Mouse (Mus musculus) hindbrain, embryonic 11.5 days (tissue): ENCODE data around the gene Ifit3. TPM values are rescaled to one million over a fixed set of nuclear protein-coding genes. Genes with fewer than 3 reads are reported as not detected.

Experiments
- ATAC-seq: fragments of 200-750 bp; cut with Nextera tagmentation; 2 replicates; pipeline ENCODE4 v1.8.0; 2017; ENCODE audit warnings: mild to moderate bottlenecking, moderate TSS enrichment, moderate library complexity; ENCODE audit not compliant: low FRiP score
- DNase-seq: peaks from one replicate; pipeline ENCODE4 v3.0.0-alpha.2; 2015; ENCODE audit warnings: low spot score
- H3K27ac ChIP-seq: fragments of 300-500 bp; sonication (generic); 2 replicates; pipeline ENCODE4 v1.5.1; 2014; ENCODE audit warnings: mild to moderate bottlenecking, low read depth, low read length
- H3K27me3 ChIP-seq: fragments of 300-500 bp; sonication (generic); 2 replicates; pipeline ENCODE4 v1.6.1; 2014; ENCODE audit warnings: mild to moderate bottlenecking, low read length, moderate library complexity, mixed read lengths; ENCODE audit not compliant: control insufficient read depth, insufficient read depth
- H3K36me3 ChIP-seq: fragments of 300-500 bp; sonication (generic); 2 replicates; pipeline ENCODE4 v1.6.1; 2014; ENCODE audit warnings: mild to moderate bottlenecking, low read length, moderate library complexity, mixed read lengths; ENCODE audit not compliant: control insufficient read depth, insufficient read depth
- H3K4me1 ChIP-seq: fragments of 300-500 bp; sonication (generic); replicated peaks from 2 replicates; pipeline ENCODE4 v1.6.1; 2014; ENCODE audit warnings: low read length, mixed read lengths; ENCODE audit not compliant: control insufficient read depth, insufficient read depth
- H3K4me2 ChIP-seq: fragments of 300-500 bp; sonication (generic); replicated peaks from 2 replicates; pipeline ENCODE4 v1.6.1; 2014; ENCODE audit warnings: mild to moderate bottlenecking, low read depth, low read length
- H3K4me3 ChIP-seq: fragments of 300-500 bp; sonication (generic); 2 replicates; pipeline ENCODE4 v1.5.1; 2014; ENCODE audit warnings: low read depth, low read length
- H3K9ac ChIP-seq: fragments of 300-500 bp; sonication (generic); 2 replicates; pipeline ENCODE4 v1.6.1; 2014; ENCODE audit warnings: low read depth, low read length
- H3K9me3 ChIP-seq: fragments of 300-500 bp; sonication (generic); 2 replicates; pipeline ENCODE4 v1.6.1; 2016; ENCODE audit warnings: low read length; ENCODE audit not compliant: control insufficient read depth
- WGBS: fragments of 180-500 bp; shearing (Covaris S2); extraction: QIAGEN DNeasy Blood & Tissue Kit; methylation state at CpG from one replicate; pipeline ENCODE4 v1.1.7; 2014; 5-methylcytosine and 5-hydroxymethylcytosine counted together
- polyA plus RNA-seq: library from polyadenylated mRNA; unstranded; fragments of >200 nt; fragmentation: Nextera tagmentation; extraction: Ambion mirVana; gene quantifications from 2 replicates; pipeline ENCODE4 v1.2.1, GENCODE M21; 2014

Ifit3 gene
- polyA plus RNA-seq, 1 experiment from 2014 or later: 0.19 TPM

DNA sequence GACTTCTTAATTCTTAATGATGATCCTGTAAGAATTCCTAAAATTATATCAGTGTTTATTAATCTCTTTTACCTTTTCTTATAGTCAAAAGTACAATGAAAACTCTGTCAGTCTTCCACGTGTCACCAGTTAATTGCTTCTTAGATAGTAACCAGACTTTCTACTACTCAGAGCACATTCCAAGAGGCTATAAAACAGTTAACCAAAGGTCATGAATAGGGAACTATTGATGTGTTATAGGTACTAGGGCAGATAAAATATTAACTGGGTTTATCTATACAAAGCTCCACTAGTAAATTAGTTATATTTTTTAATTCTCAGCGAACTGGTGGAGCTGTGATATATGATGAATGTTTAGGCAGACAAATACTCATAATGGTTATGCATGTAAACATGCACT is 44.2 kb downstream of the Ifit3 start:
- Histone ChIP-seq H3K36me3 (no peaks in the 10 kb centered on the region), H3K9ac (no peak overlapping the region), H3K4me2 (no peak overlapping the region), H3K9me3 (no peaks in the 10 kb centered on the region), H3K27ac (no peak overlapping the region), H3K4me1 (no peaks in the 10 kb centered on the region), H3K4me3 (no peak overlapping the region), H3K27me3 (no peaks in the 10 kb centered on the region)
- ATAC-seq: no peak
- WGBS: 85% methylated on average over 2 of the region's 2 CpGs
- DNase-seq: no peak

DNA sequence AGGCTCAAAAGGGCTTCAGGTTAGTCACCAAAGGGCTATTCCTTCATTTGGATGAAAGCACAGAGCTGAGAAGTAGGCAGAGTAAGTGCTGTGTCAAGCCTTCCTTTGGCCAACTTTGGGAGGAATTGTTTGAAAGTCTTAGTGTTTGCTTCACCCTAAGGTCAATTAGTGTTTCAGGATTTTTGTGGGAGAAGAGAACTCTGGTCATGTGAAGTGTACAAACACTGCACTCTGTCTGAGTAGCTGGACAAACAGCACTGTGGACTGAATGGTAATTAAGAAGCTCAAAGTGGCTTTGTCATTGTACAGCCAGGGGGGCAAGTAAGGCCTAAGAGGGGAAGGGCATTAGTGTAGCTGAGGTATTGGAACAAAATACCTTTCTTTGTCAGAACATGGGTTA is 48.2 kb downstream of the Ifit3 start:
- Histone ChIP-seq H3K27me3 (no peaks in the 10 kb centered on the region), H3K9me3 (no peaks in the 10 kb centered on the region), H3K9ac (no peak overlapping the region), H3K4me2 (no peak overlapping the region), H3K36me3 (no peaks in the 10 kb centered on the region), H3K4me1 (no peaks in the 10 kb centered on the region), H3K27ac (no peak overlapping the region), H3K4me3 (no peak overlapping the region)
- DNase-seq (no peak), ATAC-seq (no peak)

DNA sequence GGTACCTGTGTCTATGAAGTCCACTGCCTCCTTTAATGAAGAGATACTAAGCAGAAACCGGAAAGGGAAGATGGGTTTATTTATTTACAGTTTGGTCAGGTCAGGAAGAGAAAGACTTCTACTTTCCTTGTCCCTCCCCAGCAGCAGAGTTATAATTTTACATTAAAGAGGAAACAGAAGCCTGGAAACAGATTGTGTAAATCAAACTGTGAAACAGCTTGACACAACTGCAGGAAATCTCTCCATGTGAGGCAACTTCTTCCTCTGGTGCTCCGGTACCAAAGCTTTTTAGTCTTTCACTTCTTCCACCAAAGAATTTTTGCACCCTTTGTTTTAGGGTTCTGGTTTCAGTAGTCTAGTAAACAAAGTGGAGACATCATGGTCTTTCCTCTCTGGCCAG is 50.2 kb downstream of the Ifit3 start:
- ATAC-seq: no peak
- WGBS: 84% methylated on average over 2 of the region's 2 CpGs
- H3K9me3 ChIP-seq: no peaks in the 10 kb centered on the region

DNA sequence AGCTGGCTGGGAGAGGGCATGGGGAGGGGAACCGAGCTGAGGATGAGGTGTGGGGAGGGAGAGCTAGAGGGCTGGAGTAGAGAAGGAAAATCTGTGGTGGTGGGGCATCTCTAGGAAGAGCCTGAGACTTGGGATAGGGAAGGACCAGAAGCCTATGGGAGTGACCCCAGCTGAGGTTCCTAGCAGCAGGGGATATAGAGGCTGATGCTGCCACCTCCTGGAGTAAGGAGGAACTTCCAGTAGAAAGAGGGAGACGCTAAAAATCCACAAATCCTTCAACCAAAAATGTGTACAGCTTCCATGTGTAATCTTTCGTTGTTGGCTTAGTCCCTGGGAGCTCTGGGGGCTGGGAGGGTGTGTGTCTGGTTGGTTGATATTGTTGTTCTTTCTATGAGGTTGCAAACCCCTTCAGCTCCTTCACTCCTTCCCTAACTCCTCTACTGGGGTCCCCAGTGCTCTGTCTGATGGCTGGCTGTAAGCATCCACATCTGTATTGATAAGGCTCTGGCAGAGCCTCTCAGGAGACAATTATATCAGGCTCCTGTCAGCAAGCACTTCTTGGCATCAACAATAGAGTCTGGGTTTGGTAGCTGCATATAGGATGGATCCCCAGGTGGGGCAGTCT is 53.7 kb downstream of the Ifit3 start:
- ATAC-seq (peak; percentile 71), DNase-seq (peak; percentile 64)
- Histone ChIP-seq H3K36me3 (no peaks in the 10 kb centered on the region), H3K4me2 (no peak overlapping the region), H3K9ac (no peak overlapping the region), H3K9me3 (no peaks in the 10 kb centered on the region), H3K4me1 (no peaks in the 10 kb centered on the region), H3K27me3 (no peaks in the 10 kb centered on the region), H3K27ac (no peak overlapping the region), H3K4me3 (no peak overlapping the region)
- 14% methylated on average over 3 of the region's 3 CpGs for WGBS

More for the DNA sequence above, 50.2 kb downstream of the Ifit3 start:
- Histone ChIP-seq H3K36me3 (no peaks in the 10 kb centered on the region), H3K4me1 (no peaks in the 10 kb centered on the region), H3K4me3 (no peak overlapping the region), H3K27me3 (no peaks in the 10 kb centered on the region), H3K9ac (no peak overlapping the region), H3K4me2 (no peak overlapping the region), H3K27ac (no peak overlapping the region)
- DNase-seq: no peak

Other genes with a start within 250 kb of the Ifit3 start
- gene Ch25h, start 108.4 kb upstream of the Ifit3 start, polyA plus RNA-seq: 0.42 and 1.0 TPM in 2 replicates
- gene Lipa, start 56.1 kb upstream of the Ifit3 start, polyA plus RNA-seq: 27.3 and 28.2 TPM in 2 replicates
- gene Ifit2, start 32.8 kb upstream of the Ifit3 start, polyA plus RNA-seq: 3.7 and 4.2 TPM in 2 replicates
- 0.25 and 0.42 TPM in 2 replicates for gene Ifit1bl1, start 18.4 kb downstream of the Ifit3 start, polyA plus RNA-seq
- gene Ifit3b, start 24.4 kb downstream of the Ifit3 start, polyA plus RNA-seq: 0.28 TPM in 1 of 2 replicates, not detected in the other
- gene Ifit1bl2, start 57.2 kb downstream of the Ifit3 start, polyA plus RNA-seq: 0.07 and 0.19 TPM in 2 replicates
- gene Ifit1, start 57.3 kb downstream of the Ifit3 start, polyA plus RNA-seq: 0.08 and 0.36 TPM in 2 replicates
- 2.2 and 3.1 TPM in 2 replicates for gene Slc16a12, start 163.8 kb downstream of the Ifit3 start, polyA plus RNA-seq